Mouse (Mus musculus) embryo, embryonic 11 days (tissue): Measurements from ENCODE around the gene Ptprd.

ENCODE experiments used
- DNase-seq: peaks from one replicate; pipeline ENCODE4 v3.0.0-alpha.2; 2015

Ptprd gene

DNA sequence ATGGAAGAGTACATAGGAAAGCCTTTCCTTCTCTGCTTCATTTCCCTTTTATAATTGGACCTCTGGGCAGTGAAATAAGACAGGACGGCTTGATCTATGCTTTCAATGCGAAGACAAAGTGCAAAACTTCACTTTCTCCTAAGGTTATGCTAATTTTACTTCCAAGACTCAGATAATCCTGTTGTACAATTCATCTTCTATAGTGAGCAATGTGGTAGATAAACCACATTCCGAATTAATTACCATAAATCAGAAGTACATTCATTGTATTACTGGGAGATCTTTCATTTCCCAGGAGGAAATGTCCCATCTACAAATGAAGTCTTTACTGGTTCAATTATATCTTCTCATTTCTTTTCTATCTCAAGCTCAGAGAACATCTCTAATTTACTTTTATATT lies 1346.2 kb downstream of the Ptprd start:
- DNase-seq: no peak

DNA sequence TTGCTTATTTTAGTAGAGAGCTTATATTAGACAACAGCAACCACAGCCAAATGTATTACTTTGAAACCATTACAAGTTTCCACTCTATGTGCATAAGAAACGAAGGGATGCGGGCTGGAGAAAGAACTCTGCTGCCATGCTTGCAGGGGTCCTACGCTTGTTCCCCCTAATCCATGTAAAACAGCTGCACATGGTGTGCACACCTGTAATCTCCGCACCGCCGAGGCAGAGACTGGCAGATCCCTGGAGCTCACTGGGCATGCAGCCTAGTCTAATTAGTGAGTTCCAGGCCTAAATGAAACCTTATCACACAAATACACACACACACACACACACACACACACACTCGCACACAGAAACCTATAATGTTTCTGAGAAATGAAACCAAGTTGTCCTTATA lies 1365.5 kb downstream of the Ptprd start:
- no peak for DNase-seq

DNA sequence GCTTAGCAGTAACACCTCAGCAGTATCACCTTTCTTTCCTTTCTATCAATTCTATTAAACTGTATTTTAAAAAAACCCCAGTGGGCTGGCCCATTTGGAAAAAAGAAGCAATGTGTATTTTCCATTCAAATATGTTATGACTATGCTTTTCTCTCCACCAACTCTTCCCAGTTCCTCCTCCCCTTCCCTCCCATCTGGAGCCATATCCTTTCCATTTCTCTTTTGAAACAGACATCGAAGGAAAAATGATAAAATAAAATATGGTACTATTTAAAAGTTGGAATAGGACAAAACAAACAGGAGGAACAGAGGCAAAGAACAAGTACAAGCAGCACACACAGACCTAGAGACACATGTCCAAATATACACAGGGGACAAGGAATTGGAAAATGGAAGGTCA lies 1372.7 kb downstream of the Ptprd start:
- no peak for DNase-seq

- no peak for DNase-seq
These were observed 1399.6 kb downstream of the Ptprd start for GRCm38 (mm10) chr4:76812138-76812537.

- DNase-seq: no peak
These were observed 1409.1 kb downstream of the Ptprd start for GRCm38 (mm10) chr4:76802708-76803107.

DNA sequence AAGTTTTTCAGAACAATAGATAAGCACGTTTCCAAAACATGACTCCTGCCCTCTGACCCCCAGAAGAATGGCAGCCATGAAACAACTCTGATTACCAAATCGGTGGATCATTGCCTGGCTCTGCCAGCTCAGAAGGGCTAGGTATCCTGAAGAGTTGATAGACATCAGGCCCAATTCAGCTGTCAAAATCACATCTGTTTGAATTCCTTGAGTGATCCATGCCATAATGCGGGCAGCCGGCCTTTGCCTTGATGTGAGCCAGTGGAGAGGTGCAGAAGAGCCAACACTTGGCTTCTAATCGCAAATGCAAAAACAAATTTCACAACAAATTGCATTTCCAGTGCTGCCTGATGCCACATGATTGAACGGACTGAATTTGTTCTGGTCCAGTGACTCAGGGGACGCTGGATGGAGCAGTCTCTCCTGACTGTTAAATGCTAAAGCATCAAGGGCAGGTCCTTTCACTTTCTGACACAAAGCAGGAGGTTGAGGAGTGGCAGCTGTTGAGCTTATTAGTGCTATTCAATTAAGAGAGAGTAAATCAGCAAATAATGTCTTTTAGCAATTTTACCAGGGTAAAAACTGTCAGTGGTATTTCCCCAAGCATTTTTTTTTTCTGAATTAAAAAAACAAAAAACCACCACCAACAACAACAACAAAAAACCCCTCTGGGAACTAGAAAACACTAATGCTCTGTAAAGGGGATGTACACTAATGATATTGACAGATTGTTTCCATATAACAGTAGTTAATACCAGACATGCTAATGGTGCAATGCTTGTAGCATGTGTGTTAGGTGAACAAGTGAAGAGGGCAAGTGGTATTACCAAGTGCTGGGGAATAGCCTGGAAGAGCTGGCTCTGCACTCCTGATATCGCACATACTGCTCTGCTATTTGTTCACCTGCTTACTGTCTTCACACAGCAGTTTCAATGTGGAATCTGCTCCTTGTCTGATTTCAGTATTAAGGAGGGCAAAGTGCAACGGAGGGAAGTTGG lies 1413.5 kb downstream of the Ptprd start:
- peak; percentile 16 for DNase-seq

GRCm38 (mm10) chr4:76785389-76785788 lies 1426.4 kb downstream of the Ptprd start:
- DNase-seq: no peak

GRCm38 (mm10) chr4:76779558-76780124 lies 1432.1 kb downstream of the Ptprd start:
- DNase-seq: no peak

- peak; percentile 9 for DNase-seq
These were observed 1444.8 kb downstream of the Ptprd start for GRCm38 (mm10) chr4:76766918-76767317.

DNA sequence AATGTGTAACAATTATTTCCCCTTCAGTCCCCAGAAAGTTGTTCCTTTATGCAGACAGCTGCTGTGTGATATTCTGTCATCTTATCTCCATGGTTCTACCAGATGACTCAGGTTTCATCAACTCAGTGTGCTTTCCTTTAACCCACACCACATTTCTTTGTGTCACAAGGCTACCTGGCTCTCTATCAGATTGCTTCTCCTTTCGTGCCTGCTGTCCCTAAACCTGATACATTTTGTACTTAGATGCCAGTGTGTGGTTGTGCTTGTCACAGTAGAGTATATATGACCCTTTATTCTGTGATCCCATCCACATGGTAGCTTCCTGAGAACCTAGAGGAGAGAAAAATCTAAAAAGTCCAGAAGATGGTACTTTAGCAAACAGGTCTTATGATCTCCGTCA lies 1445.3 kb downstream of the Ptprd start:
- no peak for DNase-seq

- DNase-seq: no peak
These were observed 1461.1 kb downstream of the Ptprd start for GRCm38 (mm10) chr4:76750709-76751108.

GRCm38 (mm10) chr4:76735831-76736230 lies 1475.9 kb downstream of the Ptprd start:
- no peak for DNase-seq

GRCm38 (mm10) chr4:76675726-76676125 lies 1536.0 kb downstream of the Ptprd start:
- no peak for DNase-seq

GRCm38 (mm10) chr4:76673224-76673623 lies 1538.5 kb downstream of the Ptprd start:
- no peak for DNase-seq

DNA sequence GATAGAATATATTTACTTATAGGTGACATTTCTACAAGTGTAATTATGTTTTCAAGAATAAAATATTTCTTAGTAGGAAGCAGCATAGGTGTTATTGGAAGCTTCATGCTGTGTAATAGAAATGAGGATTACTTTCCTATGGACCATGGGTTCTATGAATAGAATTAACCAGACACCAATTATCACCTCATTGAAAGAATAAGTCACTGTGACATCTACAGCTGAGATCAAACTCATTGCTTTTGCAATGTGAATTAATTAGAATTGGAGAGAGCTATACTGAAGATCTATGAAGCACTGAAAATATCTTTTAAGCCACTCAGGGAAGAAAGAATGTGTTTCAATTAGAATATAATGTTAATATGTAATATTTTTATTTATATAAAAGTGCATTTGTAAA lies 1539.1 kb downstream of the Ptprd start:
- DNase-seq: no peak

DNA sequence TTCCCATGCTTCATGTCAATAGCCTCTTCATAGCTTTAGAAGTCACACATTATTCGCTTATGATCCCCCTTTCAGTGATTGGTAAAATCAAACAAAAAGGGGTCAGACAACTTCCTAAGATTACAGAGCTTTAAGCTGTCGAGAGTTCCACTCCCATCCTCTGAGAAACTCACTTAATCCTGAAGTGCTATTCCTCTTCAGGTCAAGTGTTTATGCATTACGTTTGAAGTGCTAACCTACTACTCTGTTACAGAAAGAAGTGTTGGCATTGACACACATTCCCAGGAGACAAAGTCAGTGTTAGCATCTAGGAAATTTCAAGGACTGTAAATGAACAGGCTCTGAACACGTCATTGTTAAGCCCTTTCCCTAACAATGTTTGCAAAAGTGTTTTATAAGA lies 1550.0 kb downstream of the Ptprd start:
- no peak for DNase-seq

DNA sequence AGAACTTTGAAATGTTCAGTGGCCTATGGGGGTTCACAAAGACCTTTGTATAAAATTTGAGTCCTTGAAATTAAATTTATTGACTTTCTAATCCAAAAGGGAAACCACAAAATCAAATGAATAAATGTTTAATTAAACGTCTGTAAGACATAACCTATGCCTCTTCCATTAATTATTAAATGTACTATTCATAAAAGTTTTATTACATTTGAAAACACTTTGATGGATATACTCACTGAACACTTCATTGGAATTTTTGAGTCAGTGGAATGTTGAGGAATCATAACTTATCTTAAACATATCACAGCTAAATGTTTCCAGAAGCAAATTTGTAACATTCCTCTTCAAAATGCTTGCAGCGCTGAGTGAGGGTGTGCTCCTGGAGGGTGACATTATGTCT lies 1551.6 kb downstream of the Ptprd start:
- no peak for DNase-seq

DNA sequence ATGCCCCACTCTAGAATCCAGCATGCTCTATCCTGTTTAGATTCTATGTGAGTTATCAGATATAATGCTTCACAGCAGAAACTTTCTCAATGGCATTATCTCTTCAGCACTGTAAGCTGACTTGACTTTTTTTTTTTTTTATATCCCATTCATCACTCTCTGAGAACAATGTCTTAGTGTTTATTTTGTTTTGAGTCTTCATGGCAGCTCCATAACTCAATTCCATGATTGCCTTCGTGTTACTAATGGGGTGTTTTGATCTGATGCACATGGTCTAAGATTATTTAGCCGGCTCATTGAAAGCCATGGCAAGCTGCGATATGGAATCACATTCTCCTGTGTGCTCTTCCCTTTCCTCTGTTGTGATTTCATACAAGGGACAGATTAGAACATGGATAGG lies 1555.0 kb downstream of the Ptprd start:
- no peak for DNase-seq

- no peak for DNase-seq
These were observed 1558.8 kb downstream of the Ptprd start for GRCm38 (mm10) chr4:76652971-76653370.

DNA sequence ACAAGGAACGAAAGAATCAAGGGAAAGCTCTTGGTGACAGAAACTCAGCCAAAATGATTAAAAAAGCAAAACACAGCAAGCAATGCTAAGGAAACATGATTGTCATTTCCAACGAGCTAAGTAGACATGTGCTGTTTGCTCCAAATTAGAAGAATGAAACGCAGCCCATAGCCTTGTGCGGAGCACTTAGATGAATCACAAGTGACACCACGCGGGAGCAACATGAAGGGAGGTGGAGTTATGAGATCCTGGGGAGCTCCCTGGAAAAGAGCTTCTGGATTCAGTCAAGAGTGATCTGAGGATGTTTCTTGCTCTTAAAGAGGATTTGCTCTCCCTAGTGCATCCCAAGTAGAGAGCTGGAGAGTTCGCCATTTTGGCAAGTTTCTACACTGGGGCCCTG lies 1590.0 kb downstream of the Ptprd start:
- peak; percentile 1 for DNase-seq

DNA sequence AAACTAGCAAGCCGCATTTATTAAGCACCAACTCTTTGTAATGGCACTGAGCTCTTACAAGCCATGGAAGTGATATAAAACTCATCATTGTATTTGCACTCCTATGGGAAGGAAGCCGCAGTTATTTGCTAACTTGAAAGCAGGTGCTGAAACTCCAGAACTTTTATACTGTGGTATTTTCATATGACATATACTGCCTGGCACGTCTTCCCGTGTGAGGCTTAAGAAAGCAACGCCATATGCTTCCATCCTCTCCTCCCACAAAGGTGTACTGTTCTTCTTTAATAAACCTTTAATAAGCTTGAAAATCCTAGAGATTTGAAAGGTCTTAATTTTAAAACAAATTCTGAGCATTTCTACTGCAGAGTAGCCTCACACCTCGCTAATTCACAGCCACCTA lies 1595.1 kb downstream of the Ptprd start:
- no peak for DNase-seq

GRCm38 (mm10) chr4:76608246-76608645 lies 1603.5 kb downstream of the Ptprd start:
- peak; percentile 2 for DNase-seq

- peak; percentile 53 for DNase-seq
These were observed 1605.0 kb downstream of the Ptprd start for GRCm38 (mm10) chr4:76606808-76607207.

DNA sequence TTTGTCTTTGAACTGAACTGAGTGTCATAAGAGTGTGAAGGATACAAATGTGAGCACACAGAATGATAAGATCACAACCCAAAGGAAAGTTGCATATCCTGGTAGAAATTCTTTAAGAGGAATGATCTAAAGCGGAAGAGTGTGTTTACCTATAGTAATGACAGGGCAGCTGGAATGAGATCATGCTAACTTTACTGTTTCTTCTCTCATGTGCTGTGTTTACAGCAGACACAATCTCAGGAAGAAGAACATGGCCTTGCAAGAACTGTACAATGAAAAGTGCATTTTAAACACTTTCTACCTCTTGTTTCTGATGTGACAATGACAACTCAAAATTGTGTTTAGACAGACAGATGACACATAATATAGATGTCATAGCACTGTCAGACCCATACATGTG lies 1621.0 kb downstream of the Ptprd start:
- DNase-seq: no peak
